Mouse (Mus musculus) myocyte (in vitro differentiated cells): ENCODE measurements around the gene Pitpna.

ENCODE experiments used
- MAX ChIP-seq: IDR thresholded peaks from one replicate; pipeline ENCODE4 v1.6.1; 2011; ENCODE audit warnings: low read depth, mild to moderate bottlenecking, control low read depth
- POLR2A ChIP-seq: IDR thresholded peaks from one replicate; pipeline ENCODE4 v1.6.1; 2011; ENCODE audit warnings: low read depth, mild to moderate bottlenecking, control low read depth, moderate library complexity; ENCODE audit not compliant: insufficient read length
- USF1 ChIP-seq: IDR thresholded peaks from one replicate; pipeline ENCODE4 v1.6.1; 2011; ENCODE audit warnings: low read depth, mild to moderate bottlenecking, control low read depth, moderate library complexity

DNA sequence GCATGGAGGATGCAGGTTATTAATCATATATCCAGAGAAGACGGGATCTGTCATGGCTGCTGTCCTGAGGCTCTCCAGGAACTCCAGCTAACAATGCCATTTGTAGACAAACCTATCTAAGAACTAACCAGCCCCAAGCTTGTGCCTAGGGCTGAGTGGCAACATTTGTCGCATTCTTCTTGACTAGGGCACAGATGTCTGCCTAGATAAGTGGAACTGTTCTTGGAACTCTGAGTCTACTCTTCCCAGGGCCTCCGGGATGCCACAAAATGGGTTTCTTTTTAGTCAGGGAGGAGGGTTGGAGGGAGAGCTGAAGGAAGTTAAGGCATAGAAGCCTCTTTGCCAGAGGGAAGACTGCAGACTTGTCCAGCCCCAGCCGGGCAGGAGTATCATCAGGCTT is 41.8 kb upstream of the Pitpna start:
- TF ChIP-seq POLR2A (no peak), MAX (no peak), USF1 (no peak)
